Mouse (Mus musculus) frontal cortex, postnatal 25 days (tissue): ENCODE data around the gene Med23.

Experiments
- DNase-seq, 2 experiments: peaks; one replicate each; pipeline ENCODE4 v3.0.0; 2022; ENCODE audit warnings: low spot score in 2 of 2

Gene Med23

DNA sequence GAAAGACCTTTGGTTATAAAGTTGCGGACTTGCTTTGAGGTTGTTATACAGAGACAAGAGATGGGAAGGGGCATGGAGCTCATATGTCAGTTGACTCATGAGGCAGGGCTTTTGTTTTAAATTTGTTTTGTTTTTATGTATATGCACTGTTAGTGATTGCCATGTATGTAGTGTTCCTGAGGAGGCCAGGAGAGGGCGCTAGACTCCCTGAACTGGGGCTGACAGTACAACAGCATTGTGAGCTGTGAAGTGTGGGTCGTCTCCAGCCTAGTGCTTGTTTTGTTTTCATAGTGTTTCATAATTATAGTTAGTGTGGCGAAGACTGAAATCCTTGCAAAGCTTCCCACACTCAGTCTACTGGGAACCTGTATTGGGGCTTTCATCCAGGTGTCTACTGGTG is 3.8 kb downstream of the Med23 start:
- no peak for DNase-seq

DNA sequence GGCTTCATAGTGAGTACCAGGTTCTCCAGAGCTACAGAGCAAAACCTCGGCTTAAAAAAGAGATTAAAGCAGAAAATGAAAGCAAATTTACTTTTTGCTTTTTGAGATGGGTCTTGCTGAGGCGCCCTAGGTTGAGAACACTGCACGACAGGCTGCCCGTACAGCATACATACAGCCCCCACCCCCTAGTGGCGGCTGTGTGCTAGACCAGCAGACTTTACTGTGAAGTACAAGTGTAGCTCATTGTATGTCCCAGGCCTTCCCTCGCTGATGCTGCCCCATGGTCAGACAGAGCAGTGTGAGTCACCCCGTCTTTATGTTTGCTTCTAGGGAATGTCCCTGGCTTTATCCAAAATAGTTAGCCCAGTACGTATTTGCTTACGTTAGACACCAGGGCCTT is 16.2 kb downstream of the Med23 start:
- DNase-seq = no peak

DNA sequence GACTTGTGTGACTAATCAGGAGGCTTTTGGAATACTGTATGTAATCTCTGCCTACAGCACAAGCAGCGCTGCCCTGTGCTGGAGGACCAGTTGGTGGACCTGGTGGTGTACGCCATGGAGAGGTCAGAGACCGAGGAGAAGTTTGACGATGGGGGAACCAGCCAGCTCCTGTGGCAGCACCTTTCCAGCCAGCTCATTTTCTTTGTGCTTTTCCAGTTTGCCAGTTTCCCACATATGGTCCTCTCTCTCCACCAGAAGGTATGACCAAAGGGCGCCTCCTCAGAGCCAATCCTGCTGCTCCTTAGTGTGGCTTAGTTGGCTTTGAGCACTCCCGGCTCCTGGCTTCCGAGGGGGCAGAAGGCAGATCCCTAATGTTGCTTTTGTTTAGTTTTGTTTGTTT is 18.6 kb downstream of the Med23 start:
- DNase-seq = no peak

DNA sequence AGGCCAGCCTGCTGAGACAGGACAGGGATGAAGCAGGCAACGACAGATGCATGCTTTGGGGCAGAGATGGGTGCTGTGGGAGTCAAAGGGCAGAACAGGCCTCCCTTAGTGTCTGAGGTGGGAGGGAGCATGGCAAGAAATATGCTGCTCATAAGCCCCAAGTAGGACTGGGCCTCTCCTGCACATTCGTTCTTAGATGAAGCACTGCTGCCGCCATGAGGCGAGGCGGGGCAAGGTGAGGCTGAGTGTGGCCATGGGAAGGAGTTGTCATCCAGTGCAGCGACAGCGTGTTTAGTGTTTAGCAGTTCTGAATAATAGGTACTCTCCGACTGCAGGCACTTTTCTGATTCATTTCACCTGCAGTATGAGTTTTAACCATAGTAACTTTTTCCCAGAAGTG is 26.1 kb downstream of the Med23 start:
- no peak for DNase-seq

DNA sequence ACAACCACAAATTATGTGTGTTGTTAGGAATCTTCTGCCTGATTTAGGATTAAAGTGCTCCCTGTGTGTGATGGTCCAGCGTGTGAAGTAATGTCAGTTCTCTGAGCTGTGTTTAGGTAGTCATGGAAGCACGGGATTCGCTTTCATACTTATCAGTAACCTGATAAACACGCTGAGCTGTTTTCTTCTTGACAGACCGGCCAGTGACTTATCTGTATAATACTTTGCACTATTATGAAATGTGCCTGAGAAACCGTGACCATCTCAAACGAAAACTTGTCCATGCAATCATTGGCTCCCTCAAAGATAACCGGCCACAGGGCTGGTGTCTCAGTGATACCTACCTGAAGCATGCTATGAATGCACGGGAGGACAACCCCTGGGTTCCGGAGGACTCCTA is 35.8 kb downstream of the Med23 start:
- DNase-seq = no peak

DNA sequence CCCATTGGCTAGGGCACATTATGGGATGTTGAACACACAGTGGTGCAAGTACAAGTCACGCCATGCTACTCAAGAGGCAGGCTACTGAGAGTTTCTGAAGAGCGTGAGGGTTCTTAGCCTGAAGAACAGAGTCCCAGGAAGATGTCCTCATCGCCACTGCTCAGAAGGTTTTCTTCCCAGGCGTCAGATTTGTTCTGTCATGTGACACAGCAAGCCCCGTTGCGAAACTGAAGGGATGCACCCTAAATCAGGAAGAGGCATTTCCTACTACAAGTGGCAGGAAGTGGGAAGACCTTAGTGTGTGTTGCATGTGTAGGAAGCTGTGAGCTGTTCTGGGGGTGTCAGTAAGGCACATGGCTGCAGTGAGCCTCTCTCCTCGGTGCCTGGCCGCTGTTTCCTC is 41.4 kb downstream of the Med23 start:
- no peak for DNase-seq

DNA sequence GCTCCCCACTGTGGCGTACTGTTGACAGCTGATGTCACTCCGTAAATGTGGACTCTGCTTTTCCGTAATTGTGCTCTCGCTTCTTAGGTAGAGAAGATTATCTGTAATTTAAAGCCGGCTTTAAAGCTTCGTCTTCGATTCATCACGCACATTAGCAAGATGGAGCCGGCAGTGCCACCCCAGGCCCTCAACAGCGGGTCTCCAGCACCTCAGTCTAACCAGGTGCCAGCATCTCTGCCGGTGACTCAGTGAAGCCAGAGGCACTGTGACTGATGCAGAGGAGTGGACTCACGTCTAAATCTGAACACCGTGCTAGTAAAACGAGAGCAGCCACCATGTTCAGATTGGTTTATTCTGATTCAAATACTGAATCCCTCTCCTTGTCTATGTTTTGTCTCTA is 42.8 kb downstream of the Med23 start:
- DNase-seq = no peak

DNA sequence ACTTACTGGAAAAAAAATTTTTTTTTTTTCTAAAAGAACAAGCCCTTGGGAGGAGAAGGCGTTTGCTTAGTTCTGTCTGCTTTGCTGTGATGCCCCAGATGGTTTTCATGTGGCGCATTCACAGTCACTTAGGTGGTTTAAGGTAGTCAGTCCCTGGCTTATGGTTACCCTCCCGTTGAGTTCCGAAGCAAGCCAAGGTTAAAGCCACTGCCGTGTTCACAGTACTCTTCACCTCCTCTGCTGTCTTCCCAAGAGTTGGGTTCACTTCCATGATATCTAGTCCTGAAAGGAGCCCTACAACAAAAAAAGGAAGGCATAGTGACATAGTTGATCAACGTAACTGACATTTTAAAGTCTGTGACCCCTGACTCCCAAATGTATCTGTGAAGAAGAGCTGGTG is 45.7 kb downstream of the Med23 start:
- no peak for DNase-seq

DNA sequence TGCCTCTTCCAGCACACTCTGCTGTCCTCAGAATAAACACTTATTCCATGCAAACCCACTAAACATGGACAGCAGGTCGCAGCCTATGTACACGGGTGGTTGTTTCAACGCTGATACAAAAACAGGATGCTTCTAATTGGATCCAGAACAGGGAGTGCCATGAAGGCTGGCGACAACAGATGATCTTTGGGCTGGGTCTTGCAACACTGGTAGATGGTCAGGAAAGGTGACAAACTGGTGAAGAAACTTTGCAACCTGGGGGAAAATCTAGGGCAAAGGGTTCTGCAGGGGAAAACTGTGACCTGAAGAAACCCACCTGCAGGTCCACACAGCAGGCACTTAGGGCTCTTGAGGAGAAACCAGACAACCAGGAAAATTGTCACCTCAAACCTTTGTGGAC is 53.2 kb downstream of the Med23 start:
- DNase-seq = no peak

DNA sequence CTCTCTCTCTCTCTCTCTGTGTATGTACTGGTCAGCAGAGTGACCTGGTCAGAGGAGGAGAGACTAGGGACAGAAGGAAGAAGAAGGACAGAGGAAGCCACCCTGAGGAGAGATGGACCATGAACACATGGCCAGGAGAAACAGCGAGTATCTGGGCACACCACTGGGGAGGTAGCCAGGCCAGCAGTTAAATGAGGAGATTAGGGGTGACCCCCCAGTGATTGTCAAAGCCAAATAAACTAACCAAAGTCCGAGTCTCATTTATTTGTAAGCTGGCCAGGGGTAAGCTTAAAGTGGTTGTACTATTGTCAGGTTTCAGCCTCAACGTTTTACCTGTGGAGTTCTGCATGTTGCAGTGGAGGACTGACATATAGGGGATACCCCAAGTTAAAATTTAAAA is 54.5 kb downstream of the Med23 start:
- no peak for DNase-seq

DNA sequence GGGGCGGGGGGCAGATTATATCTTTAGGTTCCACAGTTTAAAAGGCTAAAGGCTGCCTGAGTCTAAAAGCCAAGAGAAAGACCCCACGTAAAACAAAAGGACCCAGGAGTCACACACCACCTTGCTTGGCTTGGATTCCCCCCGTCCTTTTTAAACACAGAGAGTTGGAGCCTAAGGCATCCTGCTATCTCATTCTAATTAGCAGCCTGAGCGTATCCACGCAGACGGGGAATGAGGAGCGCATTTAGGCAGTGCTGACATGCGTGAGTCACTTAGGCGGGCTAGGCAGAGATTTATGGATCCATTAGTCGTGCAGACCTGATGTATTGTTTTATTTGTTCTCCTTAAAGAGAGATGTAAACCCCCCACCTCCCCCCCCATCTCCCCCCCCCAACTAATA is 56.6 kb downstream of the Med23 start:
- DNase-seq = no peak

DNA sequence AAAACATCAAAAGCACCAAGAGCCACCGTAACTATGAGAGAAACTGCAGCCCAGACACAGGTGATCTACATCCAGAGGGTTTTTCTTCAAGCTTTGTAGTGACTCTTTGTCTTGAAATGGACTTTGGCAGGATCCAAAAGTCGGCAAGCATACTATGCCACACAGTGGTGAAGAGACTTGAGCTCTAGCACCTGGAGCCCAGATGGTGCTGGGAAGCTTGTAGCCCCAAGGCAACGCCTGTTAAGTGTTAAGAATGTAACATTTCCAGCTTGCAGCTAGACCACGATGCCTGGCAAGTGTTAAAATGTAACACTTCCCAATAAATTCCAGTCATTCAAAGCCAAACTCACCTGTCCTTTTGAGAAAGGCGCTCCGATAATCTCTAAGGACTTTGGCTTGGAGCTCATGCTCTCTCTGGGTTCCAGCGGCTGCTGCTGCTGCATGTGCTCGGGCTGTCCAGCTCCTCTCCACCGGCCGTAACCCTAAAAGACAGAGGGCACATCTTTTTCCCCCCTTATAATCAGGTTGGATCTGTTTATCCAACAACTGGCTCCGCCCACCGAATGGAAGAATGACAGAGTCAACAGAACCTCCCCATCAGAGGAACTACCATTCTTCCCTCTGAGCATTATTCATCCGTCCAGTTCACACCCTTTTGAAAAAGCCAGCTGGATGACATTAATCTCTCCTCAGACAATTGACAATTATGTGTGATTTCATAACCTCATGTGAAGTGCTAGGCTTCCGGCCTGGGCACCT is 57.4 kb downstream of the Med23 start, which contains the start of gene Arg1:
TSS of gene Arg1 (minus strand) at position 523 of the 759 bp plus-strand sequence.
- DNase-seq = no peak

DNA sequence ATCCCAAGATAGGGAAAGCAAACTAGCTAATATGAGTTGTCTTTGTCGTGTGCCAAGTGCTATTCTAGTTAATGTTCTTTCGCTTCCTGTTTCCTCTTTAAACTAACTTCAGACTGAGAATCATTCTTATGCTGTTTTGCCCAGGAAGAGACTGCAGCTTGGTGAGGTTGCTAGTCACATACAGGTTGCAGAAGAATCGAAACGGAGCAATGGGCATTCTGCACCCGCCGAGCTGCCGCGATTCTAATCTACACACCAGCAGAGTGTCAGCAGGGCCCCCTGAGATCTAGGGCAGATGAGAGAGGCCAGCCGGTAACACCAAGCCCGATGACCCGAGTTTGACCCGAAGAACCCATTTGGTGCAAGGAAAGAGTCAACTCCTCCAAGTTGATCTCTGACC is 58.3 kb downstream of the Med23 start:
- DNase-seq = no peak

DNA sequence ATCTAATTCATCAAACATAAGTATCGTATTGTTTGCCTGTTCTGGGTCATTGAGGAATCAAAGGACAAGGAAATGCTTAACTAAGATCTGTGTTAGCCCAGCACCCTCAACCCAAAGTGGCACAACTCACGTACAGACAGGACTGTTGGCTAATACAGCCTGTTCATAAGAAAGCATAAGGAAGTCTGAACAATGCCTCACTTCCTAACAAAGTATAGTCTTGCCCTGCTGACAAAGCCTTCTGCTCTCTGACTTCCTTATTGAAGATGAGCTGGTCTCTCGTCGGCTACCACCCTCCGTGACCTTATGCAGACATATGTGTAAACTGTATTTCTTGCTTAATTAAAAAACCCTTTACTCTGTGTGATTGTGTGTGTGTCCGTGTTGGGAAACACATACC is 60.4 kb downstream of the Med23 start:
- DNase-seq = no peak

DNA sequence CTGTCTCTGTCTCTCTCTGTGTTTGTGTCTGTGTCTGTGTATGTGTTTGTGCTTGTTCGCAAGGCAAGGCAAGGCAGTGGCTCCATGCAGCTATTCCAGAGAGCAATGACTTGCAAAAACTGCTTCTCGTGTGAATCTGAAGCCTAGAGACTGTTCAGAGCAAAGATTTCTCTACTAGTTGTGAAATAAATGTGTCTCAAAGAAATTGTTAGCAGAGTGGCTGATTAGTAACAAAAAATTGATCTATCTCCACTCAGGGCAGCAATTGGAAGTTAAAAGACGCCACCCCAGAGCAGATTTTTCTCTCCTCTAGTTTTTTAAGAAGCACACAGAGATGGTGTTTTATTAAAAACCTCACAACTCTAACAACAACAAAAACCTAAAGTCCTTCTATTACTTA is 78.1 kb downstream of the Med23 start:
- DNase-seq = no peak

DNA sequence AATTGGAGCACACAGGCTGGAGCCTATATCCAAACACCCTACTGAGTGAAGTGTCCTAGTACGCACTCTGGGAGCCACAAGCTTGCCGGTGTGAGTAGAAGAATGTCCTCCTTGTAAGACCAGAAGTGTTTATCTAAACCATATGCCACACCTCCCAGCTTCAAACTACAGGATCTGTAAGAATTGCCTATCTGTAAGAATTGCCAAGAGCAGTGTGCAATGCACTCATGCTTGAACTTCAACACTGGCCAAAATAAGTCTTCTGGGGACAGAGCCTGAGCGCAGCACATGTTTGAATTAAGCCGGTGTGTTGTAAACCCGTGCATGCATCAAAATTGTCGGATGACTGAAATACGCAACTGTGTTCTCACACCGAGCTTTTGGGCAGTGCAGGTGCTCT is 78.5 kb downstream of the Med23 start:
- DNase-seq = no peak

DNA sequence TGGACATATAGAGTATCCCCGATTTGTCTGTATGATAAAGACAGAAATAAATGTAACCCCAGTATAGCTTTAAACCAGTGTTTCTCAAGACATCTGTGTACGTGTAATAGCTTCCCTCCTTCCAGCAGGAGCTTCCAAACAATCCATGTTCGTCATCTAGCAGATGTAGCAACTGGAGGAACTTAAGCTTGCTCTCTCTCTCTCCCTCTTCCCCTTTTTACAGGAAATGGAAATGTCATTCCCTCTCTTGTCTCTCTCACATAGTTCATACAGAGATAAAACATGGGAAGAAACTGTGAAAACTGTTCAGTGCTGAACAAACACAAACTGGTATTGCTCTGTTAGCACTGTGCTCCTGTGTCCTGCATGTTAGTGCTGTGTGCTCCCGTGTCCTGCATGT is 80.4 kb downstream of the Med23 start:
- DNase-seq = no peak

DNA sequence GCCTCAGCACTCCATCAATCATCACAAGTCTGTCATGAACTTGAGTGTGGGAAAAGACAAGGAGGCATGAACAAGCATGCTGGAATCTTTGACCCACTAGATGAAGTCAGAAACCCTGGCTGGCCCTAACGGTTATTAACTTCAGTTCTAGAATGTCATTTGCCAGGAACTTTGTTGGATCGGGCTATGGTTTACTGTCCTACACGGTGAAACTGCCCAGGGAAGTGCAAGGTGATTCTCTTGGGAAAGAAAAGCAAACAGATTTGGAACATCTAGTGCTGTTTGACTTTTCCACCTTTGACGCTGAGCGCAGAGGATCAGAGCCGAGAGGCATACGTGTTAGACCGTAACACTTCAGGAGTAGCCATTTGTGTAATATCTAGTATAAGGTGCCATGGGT is 81.8 kb downstream of the Med23 start:
- no peak for DNase-seq

DNA sequence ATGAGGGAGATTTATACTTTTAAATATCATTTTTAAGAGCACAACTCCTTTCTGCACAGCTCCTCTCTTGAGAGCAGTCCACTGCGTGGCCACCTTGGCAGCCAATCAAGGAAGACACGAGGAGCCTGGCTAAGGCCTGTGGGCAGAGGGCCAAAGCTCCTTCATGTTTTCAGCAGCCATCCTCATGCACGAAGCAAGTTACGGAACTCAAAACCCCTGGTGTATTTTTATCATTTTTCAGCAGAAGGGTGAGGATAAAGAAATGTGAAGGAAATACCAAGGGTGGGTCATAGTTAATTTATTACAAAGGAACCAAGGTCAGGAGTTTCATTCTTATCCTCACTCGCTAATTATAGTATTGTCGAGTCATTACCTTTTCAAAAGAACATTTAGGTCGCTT is 82.8 kb downstream of the Med23 start:
- DNase-seq = no peak

DNA sequence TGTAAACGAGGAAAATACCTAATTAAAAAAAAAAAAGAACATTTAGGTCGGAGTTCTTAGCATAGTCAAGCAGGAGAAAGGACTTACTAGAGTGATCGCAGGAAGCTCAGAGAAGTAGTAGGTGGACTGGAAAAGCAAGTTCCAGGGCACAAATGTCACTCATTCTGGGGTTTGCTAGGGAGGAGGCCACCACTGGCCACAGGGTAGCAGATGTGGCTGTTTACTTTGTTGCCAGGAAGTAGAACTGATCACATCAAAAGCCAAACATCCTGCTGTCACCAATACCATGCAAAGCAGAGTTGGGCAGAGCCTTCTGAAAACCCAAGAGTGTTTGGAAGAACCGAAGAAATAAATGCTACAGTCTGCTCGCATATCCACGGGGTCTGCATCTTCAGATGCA is 84.1 kb downstream of the Med23 start:
- no peak for DNase-seq

DNA sequence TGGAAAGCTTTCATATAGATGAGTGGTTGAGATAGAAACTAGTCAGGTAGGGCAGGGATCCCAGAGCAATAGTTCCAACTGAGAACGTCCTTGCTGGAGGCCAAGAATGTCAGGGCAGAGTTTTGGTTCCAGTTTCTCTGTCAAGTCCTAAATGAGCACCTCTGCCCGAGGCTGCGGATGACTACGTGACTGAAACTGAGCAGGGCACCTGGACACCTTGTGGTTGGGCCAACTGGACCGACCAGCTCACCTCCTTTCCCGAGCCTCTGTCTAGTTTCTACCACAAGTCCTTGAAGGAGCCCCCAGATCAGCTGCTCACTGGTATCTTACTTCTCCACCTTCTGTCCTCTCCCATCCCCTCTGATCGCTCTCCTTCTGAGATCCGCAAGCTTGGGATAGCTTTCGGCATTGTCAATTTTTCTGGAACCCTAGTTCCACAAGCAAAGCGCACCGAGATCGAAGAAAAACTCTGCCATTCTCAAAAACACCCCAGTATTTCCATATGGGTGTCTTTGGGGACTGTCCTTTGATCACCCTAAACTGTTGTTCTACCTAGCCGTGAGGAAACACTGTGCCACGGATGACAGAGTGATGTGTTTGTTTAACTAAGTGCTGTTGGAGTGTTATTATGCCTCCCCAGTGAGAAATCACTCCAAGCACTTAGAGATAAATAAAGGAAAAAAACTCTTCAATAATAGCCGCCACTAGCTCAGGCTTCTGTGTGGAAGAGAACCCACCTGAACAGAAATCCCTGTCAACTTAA is 88.7 kb downstream of the Med23 start:
- no peak for DNase-seq

DNA sequence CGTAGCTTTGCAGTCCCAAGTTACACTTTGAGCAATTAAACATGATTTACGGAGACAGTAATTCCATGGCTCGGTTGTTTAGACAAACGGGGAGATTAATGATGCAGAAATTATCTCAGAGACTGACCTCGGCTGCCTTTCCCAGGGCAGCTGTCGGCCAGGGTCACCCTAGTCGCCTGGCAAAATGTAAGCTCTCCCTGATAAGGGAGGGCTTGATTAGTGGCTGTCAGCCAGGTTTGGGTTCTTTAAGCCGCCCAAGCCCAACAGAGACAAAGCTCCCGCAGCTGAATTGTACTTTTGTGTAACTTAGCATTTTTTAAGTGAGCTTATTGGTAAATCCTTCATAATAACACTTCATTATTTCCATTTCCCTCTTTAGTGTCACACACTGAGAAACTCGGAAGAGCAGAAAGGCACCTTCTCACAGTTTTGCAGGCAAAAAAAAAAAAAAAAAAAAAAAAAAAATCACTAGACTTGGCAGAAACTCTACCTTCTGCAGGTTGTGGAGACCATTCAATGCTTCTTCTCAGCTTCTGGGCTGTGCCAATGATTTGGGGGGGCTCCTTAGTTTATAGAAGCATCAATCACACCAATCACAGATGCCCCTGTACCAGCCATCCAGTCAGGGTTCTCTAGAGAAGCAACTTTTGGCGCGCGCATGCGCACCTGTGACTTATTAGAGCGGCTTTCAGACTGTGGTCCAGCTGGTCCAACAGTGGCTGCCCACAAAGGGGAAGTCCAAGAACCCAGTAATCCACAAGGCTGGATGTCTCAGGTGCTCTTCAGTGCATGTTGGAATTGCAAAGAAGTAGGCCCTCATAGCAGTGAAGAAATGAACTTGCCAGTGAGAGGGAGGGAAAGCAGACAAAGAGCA is 89.5 kb downstream of the Med23 start:
- DNase-seq = no peak

DNA sequence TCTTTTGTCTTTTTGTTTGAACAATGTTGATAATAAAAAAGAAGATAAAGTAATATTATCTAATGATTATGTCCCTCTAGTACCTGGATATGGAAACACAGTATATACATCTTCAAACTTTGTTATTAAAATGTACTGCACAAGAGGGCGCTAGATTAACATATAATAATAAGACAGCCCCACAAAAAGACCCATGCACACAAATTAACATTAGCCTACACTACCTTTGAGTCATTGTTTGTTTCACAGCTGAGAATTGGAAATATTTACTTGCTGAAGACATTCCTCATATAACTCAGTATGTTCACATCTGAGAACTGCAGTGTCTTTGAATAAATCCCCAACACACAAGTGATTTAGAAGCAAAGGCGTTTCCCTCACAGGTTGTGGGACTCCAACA is 91.3 kb downstream of the Med23 start:
- DNase-seq = no peak
